Mouse (Mus musculus) gastrocnemius, postnatal 25 days (tissue): ENCODE measurements at regions not wholly inside any gene's neighbourhood (a gene's known extent, or its start where the extent isn't known, plus 50 kb on each side); places are given as distances from the start of the nearest gene placed in this dataset.

ENCODE experiments used
- DNase-seq: peaks from one replicate; pipeline ENCODE4 v3.0.0; 2022

DNA sequence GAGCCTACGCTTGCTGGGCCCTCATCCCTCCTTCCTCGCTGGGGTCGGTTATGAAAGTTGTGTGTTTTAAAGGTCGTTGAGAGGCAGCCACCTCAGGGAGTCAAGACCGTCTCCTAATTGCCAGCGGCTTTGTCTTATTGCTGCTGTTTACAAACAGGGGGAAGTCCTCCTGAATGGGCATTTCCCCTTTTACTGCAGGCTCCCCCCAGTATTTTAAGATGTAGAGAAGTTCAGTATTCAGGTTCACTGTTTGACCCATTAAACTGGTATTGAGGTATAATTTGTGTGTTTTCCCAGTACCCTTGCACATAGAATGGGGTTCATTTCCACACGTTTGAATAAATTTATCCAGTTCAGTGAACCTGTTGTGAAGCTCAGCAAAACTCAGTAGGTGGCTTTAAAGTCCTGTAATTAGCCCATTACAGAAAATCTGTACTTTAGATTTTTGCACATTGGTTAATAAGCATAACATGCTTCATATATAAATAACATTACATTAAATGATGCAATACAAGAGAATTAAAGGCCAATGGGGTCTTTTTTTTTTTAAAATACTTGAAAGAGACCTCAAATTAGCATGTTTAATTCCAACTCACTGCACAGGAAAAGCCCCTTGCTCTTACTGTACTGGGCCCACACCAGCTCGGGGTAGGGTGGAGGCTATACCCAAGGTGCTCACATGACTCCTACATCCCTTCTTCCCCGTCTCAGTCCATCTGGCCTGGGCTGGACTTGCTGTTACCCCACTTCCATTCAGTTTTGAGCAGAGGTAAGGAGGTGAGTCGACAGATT, 63.7 kb downstream of the Nkx2-1 start:
- DNase-seq = no peak

DNA sequence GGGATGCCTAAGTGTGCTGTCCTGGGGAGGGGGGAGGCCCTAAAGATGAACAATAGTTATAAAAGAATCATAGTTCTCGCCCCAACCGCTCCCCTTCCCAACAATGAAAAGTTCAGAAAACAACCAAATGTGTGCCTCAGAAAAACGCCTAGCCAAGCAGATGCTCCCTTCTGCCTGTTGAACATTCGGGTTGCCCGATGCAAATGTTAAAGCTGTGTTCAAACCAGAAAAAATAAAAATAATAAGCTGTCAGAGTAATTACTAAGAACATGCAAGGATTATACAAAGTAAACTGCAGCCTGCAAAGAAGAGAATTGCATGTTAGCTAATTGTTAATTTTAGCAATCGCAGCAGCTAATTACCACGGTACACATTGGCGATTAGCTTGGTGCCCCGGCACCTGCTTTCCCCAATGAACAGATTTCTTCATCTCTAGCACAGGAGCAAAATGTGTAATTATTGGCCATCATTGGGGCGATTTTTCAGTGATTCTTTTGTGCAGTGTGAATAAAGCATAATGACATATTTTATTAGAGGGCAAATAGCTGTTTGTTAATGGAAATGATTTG, 65.7 kb downstream of the Nkx2-1 start:
- DNase-seq = no peak

DNA sequence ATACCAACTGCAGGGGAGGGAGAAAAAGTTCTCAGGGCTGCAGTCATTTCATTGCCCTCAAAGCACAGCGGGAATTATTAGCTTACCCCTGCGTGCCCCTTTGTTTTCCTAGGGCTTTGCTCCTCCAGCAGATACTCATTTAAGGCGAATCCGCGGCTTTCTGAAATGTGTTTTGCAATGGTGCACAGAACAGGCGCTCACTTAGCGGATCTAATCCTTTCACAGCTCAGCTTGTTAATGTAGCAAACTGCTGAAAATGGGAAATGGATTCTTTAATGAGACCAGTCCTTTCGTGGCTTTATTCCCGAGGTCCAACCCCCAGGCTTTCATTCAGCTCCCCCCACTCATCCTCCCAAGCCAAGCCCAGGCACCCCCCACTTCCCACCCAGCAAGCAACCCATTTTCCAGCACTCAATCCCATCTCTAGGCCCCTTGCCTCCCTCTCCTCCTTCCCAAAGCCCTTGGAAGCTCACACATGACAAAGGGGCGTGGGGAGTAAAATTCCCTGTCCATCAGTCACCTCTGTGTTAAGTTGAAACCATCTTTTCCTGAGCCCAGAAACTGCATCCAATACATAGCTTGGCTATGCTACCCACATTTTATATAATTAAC, 77.1 kb downstream of the Nkx2-1 start:
- DNase-seq = no peak

DNA sequence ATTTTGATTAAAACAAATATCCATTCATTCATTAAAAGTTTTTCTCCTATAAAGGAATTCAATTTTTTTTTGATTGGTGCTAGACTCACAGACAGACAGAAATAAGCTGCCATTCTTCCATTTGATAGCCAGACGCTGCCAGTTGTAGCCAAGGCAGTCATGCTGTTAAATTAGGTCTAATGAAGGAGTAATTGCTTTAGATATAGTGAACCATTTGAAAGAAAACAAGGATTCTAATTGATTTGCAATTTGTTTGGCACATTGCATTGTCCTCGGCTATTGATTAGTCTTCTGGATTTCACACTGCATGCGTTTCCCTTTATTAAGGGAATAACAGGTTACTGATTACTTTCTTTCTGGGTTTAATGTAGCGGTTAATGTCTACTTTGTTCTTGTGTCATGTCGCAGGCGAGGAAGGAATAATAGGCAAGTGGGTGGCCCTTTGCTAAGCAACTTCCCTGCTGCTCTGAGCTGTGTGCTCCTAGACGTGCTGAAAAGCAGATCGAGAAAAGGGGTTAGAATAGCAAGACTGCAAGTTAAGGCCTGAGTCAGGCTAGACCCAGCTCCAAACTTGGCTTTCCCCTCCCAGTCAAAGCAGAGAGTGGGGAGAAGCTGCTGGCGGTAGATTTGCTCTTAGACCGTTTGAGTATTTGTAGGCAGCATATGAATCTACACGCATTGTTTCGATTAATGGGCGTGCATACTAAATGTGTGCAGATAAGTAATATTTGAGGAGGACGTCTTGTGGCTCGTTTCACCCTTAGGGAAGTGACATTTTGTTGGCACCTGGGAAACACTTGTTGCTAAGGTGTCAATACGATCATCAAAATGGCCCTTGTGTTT, 77.8 kb downstream of the Nkx2-1 start:
- no peak for DNase-seq

DNA sequence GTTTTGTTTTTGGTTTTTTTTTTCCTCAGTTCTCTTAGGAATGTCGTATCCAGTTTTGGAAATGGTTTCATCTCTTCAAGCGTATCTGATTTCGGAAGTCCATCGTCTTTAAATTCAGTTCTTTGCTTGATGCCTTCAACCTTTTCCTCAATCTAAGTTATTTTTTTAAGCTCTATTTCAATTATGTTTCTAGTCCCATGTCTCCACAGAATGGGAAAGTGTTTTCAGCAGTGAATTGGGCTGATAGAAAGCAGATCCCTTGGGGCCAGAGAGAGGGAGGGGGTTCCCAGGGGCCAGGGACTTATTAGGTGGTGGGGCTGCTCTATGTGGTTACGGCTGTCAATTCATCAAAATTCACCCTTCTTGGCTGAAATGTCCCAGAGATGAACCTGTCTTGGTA, 78.8 kb downstream of the Nkx2-1 start:
- DNase-seq = no peak

DNA sequence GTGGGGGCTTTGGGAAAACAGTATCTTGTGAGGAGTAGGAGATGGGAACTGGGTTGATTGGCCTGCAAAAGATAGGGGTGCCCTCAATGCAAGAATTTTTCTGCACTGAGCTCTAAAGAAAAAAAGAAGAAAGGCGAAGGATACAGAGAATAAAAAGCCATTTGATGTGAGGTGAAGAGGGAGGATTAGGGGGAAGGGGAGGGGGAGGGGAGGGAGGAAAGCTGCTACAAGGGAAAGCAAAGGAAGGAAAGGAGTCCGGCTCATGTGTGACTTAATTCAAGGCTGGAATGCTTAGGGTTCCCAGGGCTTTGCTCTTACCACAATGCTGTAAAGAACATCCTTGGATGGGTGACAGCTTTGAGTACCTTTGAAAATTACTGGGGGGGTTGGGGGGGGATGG, 79.4 kb downstream of the Nkx2-1 start:
- DNase-seq = no peak

DNA sequence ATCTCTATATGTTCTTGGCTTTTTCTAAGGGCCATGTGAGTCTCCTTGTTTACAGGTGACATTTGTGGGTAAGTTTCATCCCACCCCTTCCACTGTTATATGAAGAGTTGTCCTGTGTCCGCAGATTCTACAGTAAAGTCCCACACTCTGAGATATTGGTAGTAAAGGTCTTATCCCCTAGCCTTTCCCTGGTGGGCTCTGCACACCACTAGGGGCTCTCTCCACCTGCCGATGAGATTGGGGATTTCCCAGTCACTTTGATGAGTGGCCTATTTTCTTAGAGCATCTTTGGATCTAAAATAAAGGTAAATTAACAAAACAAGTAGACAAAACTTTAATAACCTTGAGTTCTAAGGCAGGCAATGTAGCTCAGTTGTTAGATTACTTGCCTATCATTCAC, 86.4 kb downstream of the Nkx2-1 start:
- DNase-seq = no peak

DNA sequence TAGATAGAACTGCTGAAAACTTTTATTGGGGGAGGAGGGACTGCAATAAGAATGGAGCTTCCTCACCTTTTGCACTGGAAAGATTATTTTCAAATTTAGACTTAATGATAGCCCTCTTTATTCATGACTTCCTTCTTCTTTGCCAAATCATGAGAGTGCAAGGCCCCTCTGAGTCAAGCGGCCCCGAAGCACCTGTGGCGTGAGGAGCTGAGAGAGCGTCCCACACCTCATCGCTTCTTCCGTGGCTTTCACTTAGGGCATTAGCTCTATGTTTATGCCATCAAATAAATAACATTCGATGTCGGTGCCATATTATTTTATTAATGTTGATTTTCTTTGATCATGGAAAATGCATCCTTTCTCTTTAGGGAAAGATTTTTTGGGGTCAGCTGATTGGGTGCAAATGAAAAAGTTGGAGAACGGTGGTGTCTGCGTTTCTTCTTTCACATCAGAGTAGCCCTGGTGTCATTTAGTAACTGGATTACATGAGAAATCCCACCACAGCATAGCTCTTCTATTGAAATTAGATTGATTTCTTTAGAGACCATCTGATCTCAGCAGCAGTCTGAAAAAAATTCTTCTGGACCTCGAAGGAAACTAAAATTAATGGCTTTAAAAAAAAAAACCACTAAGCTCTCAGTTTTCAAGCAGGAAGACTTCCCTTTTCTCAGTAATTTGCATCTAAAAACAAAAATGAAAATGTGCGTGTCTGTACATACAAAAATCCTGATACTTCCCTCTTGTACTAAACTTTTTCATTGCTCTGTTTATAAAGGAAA, 87.7 kb downstream of the Nkx2-1 start:
- DNase-seq = no peak

DNA sequence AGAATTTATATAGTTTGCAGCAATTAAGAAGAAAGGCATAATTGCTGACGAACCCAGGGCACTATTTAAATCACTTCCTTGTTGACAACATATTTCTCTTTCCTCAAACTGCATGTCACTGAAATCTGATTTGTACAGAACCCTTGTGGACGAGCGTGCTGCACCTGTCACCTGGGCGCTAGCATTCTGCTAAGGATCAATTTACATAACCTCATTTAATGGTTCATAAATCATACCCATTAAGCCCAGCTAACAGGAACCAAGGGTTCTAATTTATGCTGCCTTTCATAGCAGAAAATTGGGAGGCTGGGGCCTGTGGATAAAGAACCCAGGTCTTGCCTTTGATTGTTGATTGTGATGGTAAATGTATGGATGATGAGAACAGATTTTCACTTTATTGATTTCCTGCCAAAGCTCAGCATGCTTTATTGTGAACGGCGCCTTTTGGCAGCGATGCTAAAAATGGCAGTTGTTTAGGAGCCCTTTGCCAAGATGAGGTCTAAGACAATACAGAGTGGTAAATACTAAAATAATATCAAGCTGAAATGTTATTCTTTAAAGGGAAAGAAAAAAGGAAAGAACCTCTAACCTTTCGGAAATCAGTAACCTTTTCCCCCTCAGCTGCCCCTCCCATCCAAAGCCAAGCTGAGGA, 95.4 kb downstream of the Nkx2-1 start:
- DNase-seq = no peak

DNA sequence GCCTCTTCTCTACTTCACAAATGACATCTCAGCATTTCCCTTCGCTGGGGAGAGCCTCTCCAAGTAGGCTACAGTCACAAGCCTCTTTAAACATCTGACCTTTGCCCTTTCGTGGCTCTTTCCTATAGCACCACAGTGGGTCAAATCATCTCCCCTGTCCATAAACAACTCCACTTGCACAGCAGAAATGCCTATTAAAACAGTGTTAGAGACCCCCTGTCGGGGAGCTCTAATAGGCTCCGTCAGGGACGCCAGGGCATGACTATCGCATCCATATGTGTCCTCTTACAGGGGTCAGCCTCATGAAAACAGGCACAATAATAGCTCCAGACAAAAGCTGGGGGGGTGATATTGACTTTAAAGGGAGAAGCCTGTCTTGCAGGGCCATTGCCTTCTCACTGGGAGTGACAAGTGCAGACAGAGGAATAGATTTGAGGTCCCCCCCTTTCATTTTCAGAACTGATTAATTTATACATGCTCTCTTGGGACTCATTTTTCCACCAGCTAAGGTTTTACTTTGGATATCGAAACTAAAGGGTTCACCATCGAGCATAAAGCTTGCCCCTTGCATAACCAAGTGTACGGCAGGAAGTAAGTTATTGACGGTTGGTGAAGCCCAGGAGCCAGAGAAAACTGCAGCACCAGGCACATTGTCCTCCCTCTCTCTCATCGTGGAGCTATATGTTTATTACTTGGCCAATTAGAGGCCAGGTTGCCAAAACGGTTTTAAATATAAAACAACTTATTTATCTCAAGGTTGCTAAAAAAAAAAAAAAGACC, 94.6 kb upstream of the Mbip start:
- DNase-seq = no peak

DNA sequence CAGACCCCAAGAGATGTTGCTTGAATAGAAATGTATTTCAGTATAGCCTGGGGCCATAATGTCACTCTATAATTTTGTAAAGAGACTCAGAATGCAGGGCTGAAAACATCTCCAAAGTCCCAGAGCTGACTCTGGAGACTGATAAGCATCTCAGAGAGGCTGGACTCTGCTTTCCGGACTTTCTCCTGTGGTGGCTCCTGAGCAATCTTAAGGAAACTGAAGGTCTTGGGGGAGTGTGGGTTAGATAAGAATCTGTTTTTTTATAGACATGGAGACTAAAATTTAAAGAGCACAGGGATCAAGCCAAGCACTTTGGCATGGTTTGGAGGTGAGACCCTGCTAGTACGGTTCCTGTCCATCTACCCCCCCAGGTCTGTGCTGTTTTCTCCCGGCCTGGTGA, 92.7 kb upstream of the Mbip start:
- DNase-seq = no peak

DNA sequence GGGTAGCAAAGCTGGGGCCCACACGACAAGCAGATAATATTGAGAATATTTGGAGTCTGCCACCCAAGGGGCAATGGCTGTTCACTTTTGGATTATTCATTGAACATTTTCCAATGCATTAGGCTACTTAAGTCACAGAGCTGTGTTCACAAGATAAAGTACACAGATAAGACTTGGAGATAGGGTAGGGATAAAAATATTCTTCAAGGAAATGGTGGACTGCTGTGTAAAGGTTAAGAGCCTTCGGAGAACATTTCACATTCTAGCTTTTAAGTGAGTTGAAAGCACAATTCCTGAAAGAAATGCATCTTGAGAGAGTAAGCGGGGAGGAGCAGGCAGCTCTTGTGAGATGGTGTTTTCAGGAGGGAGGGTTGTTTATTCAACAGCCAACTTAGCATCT, 92.3 kb upstream of the Mbip start:
- no peak for DNase-seq

DNA sequence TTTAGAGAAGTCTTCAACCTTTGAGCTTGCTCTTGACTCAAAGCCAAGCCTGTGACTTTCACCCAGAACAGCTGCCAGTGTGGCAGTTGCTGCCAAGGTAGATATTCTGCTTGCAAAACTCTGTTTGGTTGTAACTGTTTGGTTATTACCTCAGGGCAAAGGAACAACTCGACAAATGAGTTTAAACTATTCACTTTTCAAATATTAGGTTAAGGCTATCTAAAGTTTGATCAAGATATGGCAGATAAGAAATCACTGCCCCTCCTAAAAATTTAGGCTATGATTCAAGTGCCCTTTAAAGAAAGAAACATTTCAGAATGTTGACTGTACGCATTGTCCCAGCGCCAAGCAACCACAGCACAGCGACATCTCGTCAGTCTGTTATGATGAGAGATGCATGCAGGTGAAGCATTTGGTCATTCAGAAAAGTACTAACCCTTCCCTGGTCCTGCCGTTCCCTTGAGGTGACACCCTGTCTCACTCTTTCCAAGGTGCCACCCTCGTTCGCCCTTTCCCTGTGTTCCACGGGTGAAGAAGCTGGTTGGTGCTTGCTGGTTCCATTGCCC, 81.1 kb upstream of the Mbip start:
- no peak for DNase-seq

DNA sequence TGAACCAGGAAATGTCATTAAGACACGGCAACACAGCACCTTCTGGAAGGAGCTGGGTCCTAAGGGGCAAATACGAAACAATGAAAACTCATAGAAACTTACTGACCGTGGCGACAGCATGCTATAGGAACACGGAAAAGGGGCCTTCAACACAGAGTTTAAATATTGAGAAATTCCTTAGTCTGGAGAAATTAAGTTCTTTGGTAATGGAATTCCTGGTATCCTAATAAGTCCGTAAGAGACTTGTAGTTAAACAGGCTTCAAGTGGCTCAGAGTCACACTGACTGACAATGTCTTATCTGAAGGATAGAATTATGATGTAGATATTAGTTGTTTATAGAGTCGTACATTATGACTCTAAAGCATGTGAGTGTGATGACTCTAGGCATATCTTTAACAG, 70.4 kb upstream of the Mbip start:
- DNase-seq = no peak

DNA sequence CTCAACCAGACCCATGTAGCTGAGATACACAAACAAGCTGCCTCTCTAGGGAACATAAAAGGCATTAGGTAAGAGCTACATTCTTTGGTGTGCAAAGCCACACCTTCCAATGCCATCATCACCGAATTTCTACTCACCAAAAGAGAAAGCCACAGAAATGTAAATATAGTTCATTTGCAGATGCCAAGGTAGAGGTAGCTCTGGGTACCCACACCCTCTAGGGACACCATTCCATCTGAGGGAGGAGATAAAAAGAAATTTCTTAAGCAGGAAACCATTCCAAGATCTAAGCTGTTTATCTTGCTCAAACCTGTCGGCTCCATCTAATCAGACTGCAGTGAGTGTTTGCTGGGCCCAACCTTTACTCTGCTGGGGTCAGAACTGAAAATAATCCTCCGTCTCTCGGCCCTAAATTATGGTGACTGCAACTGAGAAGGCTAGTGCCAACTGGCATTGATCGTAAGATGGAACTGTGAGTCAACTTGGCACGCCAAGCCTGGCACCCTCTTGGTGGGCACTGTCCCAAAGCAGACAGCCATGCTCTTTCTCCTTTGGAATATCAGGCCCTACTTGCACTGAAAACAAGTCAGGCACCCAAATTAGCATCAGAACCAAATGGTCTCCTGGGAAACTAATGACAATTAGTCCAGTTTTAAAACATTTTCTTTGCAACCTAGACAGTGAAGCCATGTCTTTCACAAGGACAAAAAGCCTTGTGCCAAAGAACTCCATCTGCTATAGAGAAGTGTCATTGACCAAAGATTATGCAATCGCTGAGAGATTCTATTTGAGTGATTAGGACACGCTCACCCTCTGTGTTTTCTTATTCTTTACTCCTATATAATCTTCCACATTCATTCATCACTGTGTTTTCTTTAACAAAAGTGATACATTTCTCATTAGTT, 69.4 kb upstream of the Mbip start:
- DNase-seq = peak; percentile 63

DNA sequence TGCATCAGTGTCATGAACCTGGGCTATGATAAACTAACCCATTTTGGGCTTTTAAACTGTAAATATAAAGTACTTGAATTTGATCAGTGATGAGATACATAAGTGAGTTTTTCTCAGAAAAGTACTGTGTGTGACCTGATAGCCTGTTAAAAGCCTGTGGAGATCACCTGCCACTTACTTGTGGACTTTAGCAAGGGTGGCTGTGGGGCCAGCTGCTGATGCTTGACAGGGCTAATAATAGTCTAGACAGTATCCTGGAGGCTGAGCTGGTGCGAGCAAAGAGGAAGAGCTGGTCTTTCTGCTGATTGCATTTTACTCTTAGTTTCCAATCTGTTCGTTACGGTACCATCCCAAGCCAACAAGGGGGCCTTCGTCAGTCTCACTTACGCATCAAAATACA, 60.0 kb upstream of the Mbip start:
- DNase-seq = no peak

DNA sequence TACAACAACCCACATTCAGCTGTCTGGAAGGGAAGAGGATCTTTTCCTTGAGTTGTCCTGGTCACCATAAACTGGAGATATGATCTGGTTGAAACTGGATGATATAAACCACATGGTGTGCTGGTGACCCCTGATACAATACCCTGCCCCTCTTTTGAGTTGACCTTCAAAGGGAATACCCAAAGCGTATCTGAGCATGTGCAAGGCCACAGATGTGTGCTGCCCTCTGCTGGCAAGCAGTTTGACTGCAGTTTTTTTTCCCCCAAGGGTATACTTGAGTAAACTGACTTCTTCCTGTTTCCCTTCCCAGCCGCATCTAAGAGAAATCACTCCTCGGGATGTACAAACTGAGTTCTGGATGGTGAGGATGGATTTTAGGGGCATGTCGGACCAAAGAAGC, 59.1 kb upstream of the Mbip start:
- DNase-seq = no peak

DNA sequence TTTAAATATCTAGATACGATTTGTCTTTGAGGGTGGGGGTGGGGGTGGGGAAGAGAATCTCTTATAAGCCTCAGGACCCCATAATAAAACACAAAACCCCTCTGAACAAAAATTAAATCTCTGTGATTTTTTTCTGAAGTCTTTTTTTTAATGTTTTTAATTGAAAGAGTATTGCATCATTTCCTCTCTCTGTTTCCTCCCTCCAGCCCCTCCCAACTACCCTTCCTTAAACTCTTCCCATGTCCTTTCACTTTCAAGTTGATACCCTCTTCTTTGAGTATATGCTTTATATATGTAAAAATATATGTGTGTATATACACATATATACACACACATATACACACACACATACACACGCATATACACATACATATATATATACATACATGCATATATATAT, 58.6 kb upstream of the Mbip start:
- no peak for DNase-seq

DNA sequence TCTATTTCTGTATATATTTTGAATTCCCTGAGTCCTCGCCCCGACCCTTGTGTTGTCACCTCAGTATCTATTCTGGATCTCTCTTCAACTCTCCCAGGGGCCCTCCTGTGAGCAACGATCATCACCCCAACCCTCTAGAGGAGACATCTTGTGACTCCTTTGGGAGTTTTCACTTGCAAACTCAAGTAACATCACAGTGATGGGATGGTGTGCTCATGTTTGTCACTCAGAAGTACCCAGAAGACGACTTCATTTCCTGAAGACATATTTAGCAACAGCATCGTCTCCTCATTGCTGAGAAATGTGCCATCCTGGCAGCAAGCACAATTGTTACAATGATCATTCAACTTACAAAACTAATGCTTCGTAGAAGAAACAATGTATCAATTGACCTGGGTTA, 57.9 kb upstream of the Mbip start:
- DNase-seq = no peak
